Mouse (Mus musculus) hindbrain, embryonic 14.5 days (tissue): ENCODE data around the gene B2m. TPM values are rescaled to one million over a fixed set of nuclear protein-coding genes. Genes with fewer than 3 reads are reported as not detected.
"Not testable (repeated sequence)": the region's sequence is repeated elsewhere in the genome, so short reads cannot be mapped to it uniquely, and the experiment has no call there.

Experiments
- ATAC-seq: fragments of 200-750 bp; cut with Nextera tagmentation; 2 replicates; pipeline ENCODE4 v1.8.0; 2017; ENCODE audit warnings: moderate number of reproducible peaks, mild to moderate bottlenecking, moderate TSS enrichment, moderate library complexity; ENCODE audit not compliant: low FRiP score
- DNase-seq: peaks from one replicate; pipeline ENCODE4 v3.0.0-alpha.2; 2015; ENCODE audit warnings: low spot score
- H3K27ac ChIP-seq: fragments of 300-500 bp; sonication (generic); 2 replicates; pipeline ENCODE4 v1.5.1; 2014; ENCODE audit warnings: mild to moderate bottlenecking, moderate library complexity
- H3K27me3 ChIP-seq: fragments of 300-500 bp; sonication (generic); 2 replicates; pipeline ENCODE4 v1.6.1; 2014; ENCODE audit warnings: mild to moderate bottlenecking, low read length, mixed read lengths; ENCODE audit not compliant: control insufficient read depth, insufficient read depth
- H3K36me3 ChIP-seq: fragments of 300-500 bp; sonication (generic); replicated peaks from 2 replicates; pipeline ENCODE4 v1.6.1; 2014; ENCODE audit not compliant: control insufficient read depth, insufficient read depth
- H3K4me1 ChIP-seq: fragments of 300-500 bp; sonication (generic); replicated peaks from 2 replicates; pipeline ENCODE4 v1.6.1; 2014; ENCODE audit warnings: antibody characterized with exemption, low read length, mixed read lengths; ENCODE audit not compliant: control insufficient read depth, insufficient read depth
- H3K4me2 ChIP-seq: fragments of 300-500 bp; sonication (generic); replicated peaks from 2 replicates; pipeline ENCODE4 v1.6.1; 2014; ENCODE audit warnings: mild to moderate bottlenecking, moderate library complexity
- H3K4me3 ChIP-seq: fragments of 300-500 bp; sonication (generic); replicated peaks from 2 replicates; pipeline ENCODE4 v1.5.1; 2014; ENCODE audit warnings: mild to moderate bottlenecking, low read length
- H3K9ac ChIP-seq: fragments of 300-500 bp; sonication (generic); 2 replicates; pipeline ENCODE4 v1.6.1; 2014
- H3K9me3 ChIP-seq: fragments of 300-500 bp; sonication (generic); 2 replicates; pipeline ENCODE4 v1.6.1; 2016; ENCODE audit warnings: low read length; ENCODE audit not compliant: control insufficient read depth
- WGBS: fragments of 180-500 bp; shearing (Covaris S2); extraction: QIAGEN DNeasy Blood & Tissue Kit; methylation state at CpG from one replicate; pipeline ENCODE4 v1.1.7; 2014; 5-methylcytosine and 5-hydroxymethylcytosine counted together
- polyA plus RNA-seq: library from polyadenylated mRNA; unstranded; fragments of >200 nt; fragmentation: Nextera tagmentation; extraction: Ambion mirVana; gene quantifications from 2 replicates; pipeline ENCODE4 v1.2.1, GENCODE M21; 2014

B2m gene
- polyA plus RNA-seq = 113 and 135 TPM in 2 replicates

DNA sequence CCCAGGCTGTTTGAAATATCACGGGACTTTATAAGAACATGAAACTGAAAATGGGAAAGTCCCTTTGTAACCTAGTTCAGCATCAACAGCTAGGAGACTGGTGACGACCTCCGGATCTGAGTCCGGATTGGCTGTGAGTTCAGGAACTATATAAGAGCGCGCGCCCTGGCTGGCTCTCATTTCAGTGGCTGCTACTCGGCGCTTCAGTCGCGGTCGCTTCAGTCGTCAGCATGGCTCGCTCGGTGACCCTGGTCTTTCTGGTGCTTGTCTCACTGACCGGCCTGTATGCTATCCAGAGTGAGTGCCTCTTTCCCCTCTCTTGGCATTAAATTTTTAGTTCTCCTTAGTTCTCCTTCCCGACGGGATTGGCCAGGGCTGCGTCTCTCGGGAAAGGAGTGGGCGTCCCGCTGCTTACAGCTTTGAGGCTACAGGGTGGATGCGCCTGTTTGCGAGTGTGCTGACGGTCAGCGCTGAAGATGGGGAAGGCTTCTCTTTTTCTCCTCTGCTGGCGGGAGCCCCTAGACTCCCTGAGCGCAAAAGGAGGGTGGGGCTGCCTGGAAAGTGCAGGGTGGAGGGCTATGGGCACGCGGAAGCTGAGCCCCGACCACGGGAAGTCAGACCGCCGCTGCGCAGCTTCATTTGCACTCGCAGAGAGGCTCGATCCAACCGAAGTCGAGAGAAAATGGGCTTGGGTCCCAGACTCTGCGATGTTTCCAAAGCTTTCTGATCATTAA lies at the start of gene B2m:
TSS of gene B2m (plus strand) at position 179 of the 734 bp plus-strand sequence.
- Histone ChIP-seq H3K4me3 (peak within 1 kb of the TSS; percentile 45), H3K9me3 (no peaks in the 10 kb centered on the region), H3K9ac (peak within 1 kb of the TSS; percentile 62), H3K36me3 (no peaks in the 10 kb centered on the region), H3K4me2 (peak within 1 kb of the TSS; percentile 77), H3K27me3 (0 out of 2 replicates have a peak, but pooled peaks cover 3% of the 10 kb centered on the region), H3K27ac (peak within 1 kb of the TSS; percentile 40; the same call in 1 of the 2 replicates), H3K4me1 (no peaks in the 10 kb centered on the region)
- WGBS = under 1% methylated on average over 40 of the region's 40 CpGs
- peak; percentile 98 for ATAC-seq
- peak; percentile 96 for DNase-seq

DNA sequence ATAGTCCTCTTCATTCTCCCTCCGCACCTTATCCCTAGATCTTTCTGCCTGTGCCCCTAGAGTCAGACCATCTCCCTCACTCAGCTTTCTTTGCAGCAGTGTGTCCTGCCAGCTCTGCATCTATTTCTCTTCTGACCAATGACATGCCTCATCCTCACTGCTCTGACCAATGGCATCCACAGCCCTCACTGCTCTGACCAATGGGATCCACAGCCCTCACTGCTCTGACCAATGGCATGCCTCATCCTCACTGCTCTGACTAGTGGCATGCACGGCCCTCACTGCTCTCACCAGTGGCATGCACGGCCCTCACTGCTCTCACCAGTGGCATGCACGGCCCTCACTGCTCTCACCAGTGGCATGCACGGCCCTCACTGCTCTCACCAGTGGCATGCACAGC lies 49.8 kb upstream of the B2m start:
- H3K4me3 ChIP-seq = not testable (repeated sequence)
- H3K36me3 ChIP-seq = peaks cover 97% of the 10 kb centered on the region

DNA sequence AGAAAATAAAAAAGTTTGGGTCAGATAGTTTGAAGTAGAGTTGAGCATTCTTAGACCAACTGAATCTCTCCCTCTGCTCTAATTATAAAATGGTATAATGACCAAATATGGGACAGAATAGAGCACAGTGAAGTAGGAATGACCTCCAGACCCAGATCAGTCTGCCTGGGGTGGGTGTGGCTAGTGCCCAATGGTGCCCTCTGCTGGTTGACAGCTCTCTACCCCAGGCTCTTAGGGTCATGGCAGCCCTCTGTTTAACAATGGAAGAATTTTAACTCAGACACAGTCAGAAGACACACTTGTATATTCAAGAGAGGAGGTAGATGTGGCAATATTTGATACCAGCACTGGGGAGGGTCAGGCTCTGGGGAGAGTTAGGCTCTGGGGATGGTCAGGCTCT lies 45.4 kb upstream of the B2m start:
- H3K36me3 ChIP-seq = peaks cover 71% of the 10 kb centered on the region
- H3K9me3 ChIP-seq = no peaks in the 10 kb centered on the region
- no peak for ATAC-seq

More for the DNA sequence above, 49.8 kb upstream of the B2m start:
- 85% methylated on average over 5 of the region's 5 CpGs for WGBS
- H3K4me2 ChIP-seq, DNase-seq, H3K27ac ChIP-seq, ATAC-seq, H3K27me3 ChIP-seq, H3K9me3 ChIP-seq, H3K4me1 ChIP-seq, H3K9ac ChIP-seq: not testable (repeated sequence)

GRCm38 (mm10) chr2:122108101-122108500 lies 39.4 kb upstream of the B2m start:
- WGBS = 85% methylated on average over 14 of the region's 14 CpGs
- no peak for ATAC-seq

More for the DNA sequence above, 45.4 kb upstream of the B2m start:
- no peak for DNase-seq
- Histone ChIP-seq H3K4me3 (no peak overlapping the region), H3K27ac (no peak overlapping the region), H3K4me1 (no peaks in the 10 kb centered on the region), H3K4me2 (no peak overlapping the region), H3K27me3 (no peaks in the 10 kb centered on the region), H3K9ac (no peak overlapping the region)

DNA sequence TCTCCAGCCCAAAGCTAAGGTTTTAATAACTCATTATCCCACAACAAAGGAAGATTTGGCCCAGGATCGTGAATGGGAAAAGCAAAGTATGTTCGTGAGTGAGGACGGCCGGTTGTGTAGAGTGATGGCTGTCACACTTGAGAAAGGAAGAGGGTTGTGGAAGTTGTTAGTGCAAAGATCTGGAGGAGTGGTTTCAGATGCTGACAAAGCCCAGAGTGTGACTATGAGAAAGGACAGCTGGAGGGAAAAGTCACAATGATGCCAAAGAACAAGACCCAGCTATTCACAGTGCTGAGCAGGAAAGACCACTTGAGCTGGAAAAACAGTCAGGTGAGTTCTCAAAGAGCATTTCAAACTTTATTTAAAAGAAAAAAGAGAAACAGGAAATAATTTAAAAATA lies 37.8 kb upstream of the B2m start:
- WGBS = 89% methylated on average over 4 of the region's 4 CpGs
- H3K36me3 ChIP-seq = peaks cover 65% of the 10 kb centered on the region
- ATAC-seq = no peak

More at GRCm38 (mm10) chr2:122108101-122108500, 39.4 kb upstream of the B2m start:
- H3K4me2 ChIP-seq = no peak overlapping the region
- DNase-seq = no peak
- no peaks in the 10 kb centered on the region for H3K27me3 ChIP-seq
- H3K4me3 ChIP-seq = no peak overlapping the region
- H3K36me3 ChIP-seq = peaks cover 60% of the 10 kb centered on the region
- H3K27ac ChIP-seq = no peak overlapping the region
- no peaks in the 10 kb centered on the region for H3K9me3 ChIP-seq
- H3K9ac ChIP-seq = no peak overlapping the region
- no peaks in the 10 kb centered on the region for H3K4me1 ChIP-seq

GRCm38 (mm10) chr2:122116888-122117287 lies 30.6 kb upstream of the B2m start:
- Histone ChIP-seq H3K9me3 (no peaks in the 10 kb centered on the region), H3K36me3 (peaks cover 21% of the 10 kb centered on the region), H3K4me3 (peak overlapping the region; percentile 82; the same call in 1 of the 2 replicates), H3K4me1 (peaks cover 11% of the 10 kb centered on the region), H3K27ac (no peak overlapping the region), H3K27me3 (no peaks in the 10 kb centered on the region), H3K4me2 (peak overlapping the region; percentile 58), H3K9ac (peak overlapping the region; percentile 94; the same call in 1 of the 2 replicates)
- ATAC-seq (no peak), DNase-seq (no peak)
- WGBS = 87% methylated on average over 2 of the region's 2 CpGs

More for the DNA sequence above, 37.8 kb upstream of the B2m start:
- no peaks in the 10 kb centered on the region for H3K4me1 ChIP-seq
- H3K9me3 ChIP-seq = no peaks in the 10 kb centered on the region
- H3K9ac ChIP-seq = no peak overlapping the region
- no peak overlapping the region for H3K27ac ChIP-seq
- H3K27me3 ChIP-seq = no peaks in the 10 kb centered on the region
- no peak for DNase-seq
- H3K4me3 ChIP-seq = no peak overlapping the region
- no peak overlapping the region for H3K4me2 ChIP-seq

DNA sequence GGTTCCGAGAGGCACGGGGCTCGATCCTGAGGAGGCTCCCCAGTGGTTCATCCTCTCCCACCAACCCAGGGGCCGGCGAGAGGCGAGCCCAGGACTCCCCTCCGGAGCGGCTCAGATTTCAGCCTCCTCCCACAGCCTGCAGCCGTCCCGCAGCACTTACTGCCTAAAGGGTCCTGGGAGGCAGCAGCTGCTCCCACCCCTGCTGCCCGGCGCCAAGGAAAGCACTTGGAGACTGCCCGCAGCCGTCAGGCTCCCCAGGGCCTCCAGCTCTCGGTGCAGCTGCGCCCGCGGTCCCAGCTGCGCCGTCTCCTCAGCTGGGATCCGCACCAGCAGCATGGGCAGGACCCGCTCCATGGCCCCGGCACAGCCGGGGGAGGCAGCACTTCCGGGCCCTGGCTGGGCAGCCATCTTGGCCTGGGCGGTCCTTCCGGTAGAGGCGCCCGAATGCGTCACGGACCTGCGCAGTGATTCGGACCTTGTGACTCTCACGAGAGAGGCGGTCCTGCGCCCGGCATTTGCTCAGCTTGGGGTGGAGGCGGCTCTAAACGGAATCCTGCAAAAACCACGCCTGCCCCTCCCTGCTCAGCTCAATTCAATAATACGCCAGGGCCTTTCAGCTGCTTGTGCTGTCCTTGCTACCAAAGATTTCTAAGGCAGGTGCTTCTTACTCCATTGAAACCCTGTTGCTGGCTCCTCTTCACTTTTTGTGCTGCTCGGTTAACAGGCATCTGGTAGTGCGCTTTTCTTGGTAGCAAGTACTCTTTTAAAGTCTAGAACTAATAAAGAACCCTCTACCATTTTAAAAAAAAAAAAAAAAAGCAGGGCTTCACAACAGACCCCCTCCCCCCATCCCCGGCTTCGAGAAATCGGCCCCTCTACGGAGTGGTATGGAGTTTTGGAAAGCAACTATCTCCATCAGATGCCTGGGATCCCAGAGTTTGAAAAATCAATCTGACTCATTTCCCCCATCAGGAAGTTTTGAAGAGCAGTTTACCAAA lies 29.2 kb upstream of the B2m start, which contains the start of gene Spg11:
TSS of gene Spg11 (minus strand) at position 426 of the 998 bp plus-strand sequence.
- WGBS = under 1% methylated on average over 47 of the region's 47 CpGs

GRCm38 (mm10) chr2:122125680-122126572 lies 21.6 kb upstream of the B2m start:
- no peak overlapping the region for H3K9ac ChIP-seq
- ATAC-seq = no peak
- no peak overlapping the region for H3K27ac ChIP-seq
- H3K36me3 ChIP-seq = no peaks in the 10 kb centered on the region
- H3K4me1 ChIP-seq = no peaks in the 10 kb centered on the region
- no peak overlapping the region for H3K4me2 ChIP-seq
- no peak overlapping the region for H3K4me3 ChIP-seq
- WGBS = 59% methylated on average over 12 of the region's 12 CpGs
- DNase-seq = no peak
- no peaks in the 10 kb centered on the region for H3K27me3 ChIP-seq
- no peaks in the 10 kb centered on the region for H3K9me3 ChIP-seq

More for the DNA sequence above, 29.2 kb upstream of the B2m start, which contains the start of gene Spg11:
- Histone ChIP-seq H3K9ac (peak within 1 kb of the TSS; percentile 94), H3K4me2 (peak within 1 kb of the TSS; percentile 58), H3K27ac (peak within 1 kb of the TSS; percentile 94), H3K9me3 (no peaks in the 10 kb centered on the region), H3K4me1 (peaks cover 11% of the 10 kb centered on the region), H3K36me3 (peaks cover 13% of the 10 kb centered on the region), H3K4me3 (peak within 1 kb of the TSS; percentile 82), H3K27me3 (no peaks in the 10 kb centered on the region)
- DNase-seq (peak; percentile 96), ATAC-seq (peak; percentile 100)
